Mouse (Mus musculus) myocyte (in vitro differentiated cells): ENCODE measurements around the gene Pccb. TPM values are rescaled to one million over a fixed set of nuclear protein-coding genes. Genes with fewer than 3 reads are reported as not detected.

Experiments used
- H3K27me3 ChIP-seq: one replicate; pipeline ENCODE4 v1.6.1; 2011; ENCODE audit not compliant: control insufficient read depth, insufficient read depth, insufficient read length
- H3K36me3 ChIP-seq: one replicate; pipeline ENCODE4 v1.6.1; 2011; ENCODE audit not compliant: control insufficient read depth, insufficient read depth
- H3K4me2 ChIP-seq: one replicate; pipeline ENCODE4 v1.6.1; 2011; ENCODE audit warnings: low read depth, control low read depth
- H3K4me3 ChIP-seq: one replicate; pipeline ENCODE4 v1.5.1; 2011; ENCODE audit warnings: mild to moderate bottlenecking, control low read depth, moderate library complexity
- H3K79me2 ChIP-seq: one replicate; pipeline ENCODE4 v1.6.1; 2011; ENCODE audit not compliant: control insufficient read depth, insufficient read depth
- H3ac ChIP-seq: one replicate; pipeline ENCODE4 v1.6.1; 2011; ENCODE audit not compliant: control insufficient read depth, insufficient read length
- CEBPB ChIP-seq: IDR thresholded peaks from 2 replicates; pipeline ENCODE4 v1.6.1; 2011; ENCODE audit warnings: mild to moderate bottlenecking, moderate library complexity; ENCODE audit not compliant: poor library complexity, insufficient read depth, severe bottlenecking
- E2F4 ChIP-seq: IDR thresholded peaks from one replicate; pipeline ENCODE4 v1.6.1; 2011; ENCODE audit warnings: mild to moderate bottlenecking, control low read depth, moderate library complexity; ENCODE audit not compliant: insufficient read depth
- MAX ChIP-seq: IDR thresholded peaks from one replicate; pipeline ENCODE4 v1.6.1; 2011; ENCODE audit warnings: low read depth, mild to moderate bottlenecking, control low read depth
- MYOD1 ChIP-seq, 3 experiments: IDR thresholded peaks; one replicate each; pipeline ENCODE4 v1.6.1; 2011; ENCODE audit warnings: control low read depth in 2 of 3, low read depth in 2 of 3, mild to moderate bottlenecking in 2 of 3, moderate library complexity in 1 of 3; ENCODE audit not compliant: insufficient read length in 2 of 3, control insufficient read depth in 1 of 3
- MYOG ChIP-seq, 3 experiments: IDR thresholded peaks; one replicate each; pipeline ENCODE4 v1.6.1; 2011; ENCODE audit warnings: control low read depth in 2 of 3, low read depth in 2 of 3, mild to moderate bottlenecking in 2 of 3; ENCODE audit not compliant: insufficient read length in 2 of 3, control insufficient read depth in 1 of 3, insufficient read depth in 1 of 3
- POLR2A ChIP-seq: IDR thresholded peaks from one replicate; pipeline ENCODE4 v1.6.1; 2011; ENCODE audit warnings: low read depth, mild to moderate bottlenecking, control low read depth, moderate library complexity; ENCODE audit not compliant: insufficient read length
- POLR2AphosphoS2 ChIP-seq: IDR thresholded peaks from one replicate; pipeline ENCODE4 v1.6.1; 2011; ENCODE audit warnings: low read depth, control low read depth; ENCODE audit not compliant: insufficient read length
- REST ChIP-seq: IDR thresholded peaks from one replicate; pipeline ENCODE4 v1.6.1; 2011; ENCODE audit warnings: mild to moderate bottlenecking, control low read depth, moderate library complexity; ENCODE audit not compliant: insufficient read depth, insufficient read length
- SRF ChIP-seq: IDR thresholded peaks from one replicate; pipeline ENCODE4 v1.6.1; 2011; ENCODE audit warnings: low read depth; ENCODE audit not compliant: control insufficient read depth, insufficient read length
- TCF12 ChIP-seq: IDR thresholded peaks from one replicate; pipeline ENCODE4 v1.6.1; 2011; ENCODE audit warnings: mild to moderate bottlenecking, control low read depth; ENCODE audit not compliant: poor library complexity, insufficient read depth, severe bottlenecking
- TCF3 ChIP-seq: IDR thresholded peaks from one replicate; pipeline ENCODE4 v1.6.1; 2011; ENCODE audit warnings: low read depth, control low read depth; ENCODE audit not compliant: insufficient read length
- USF1 ChIP-seq: IDR thresholded peaks from one replicate; pipeline ENCODE4 v1.6.1; 2011; ENCODE audit warnings: low read depth, mild to moderate bottlenecking, control low read depth, moderate library complexity
- polyA plus RNA-seq: library from polyadenylated mRNA; unstranded; fragments of >200 nt; fragmentation: generic; extraction: Trizol; gene quantifications from one replicate; pipeline ENCODE4 v1.2.1, GENCODE M21; 2012; ENCODE audit warnings: missing spikeins

Gene Pccb
- polyA plus RNA-seq, 1 experiment: 46.8 TPM

GRCm38 (mm10) chr9:101036876-101037275 is 2.2 kb upstream of the Pccb start:
- H3K4me2 ChIP-seq: no peak overlapping the region
- no peaks in the 10 kb centered on the region for H3K36me3 ChIP-seq
- H3ac ChIP-seq: no peak overlapping the region
- TF ChIP-seq CEBPB (no peak), SRF (no peak)
- H3K4me3 ChIP-seq: no peak overlapping the region
- no peaks in the 10 kb centered on the region for H3K79me2 ChIP-seq
- H3K27me3 ChIP-seq: no peaks in the 10 kb centered on the region

DNA sequence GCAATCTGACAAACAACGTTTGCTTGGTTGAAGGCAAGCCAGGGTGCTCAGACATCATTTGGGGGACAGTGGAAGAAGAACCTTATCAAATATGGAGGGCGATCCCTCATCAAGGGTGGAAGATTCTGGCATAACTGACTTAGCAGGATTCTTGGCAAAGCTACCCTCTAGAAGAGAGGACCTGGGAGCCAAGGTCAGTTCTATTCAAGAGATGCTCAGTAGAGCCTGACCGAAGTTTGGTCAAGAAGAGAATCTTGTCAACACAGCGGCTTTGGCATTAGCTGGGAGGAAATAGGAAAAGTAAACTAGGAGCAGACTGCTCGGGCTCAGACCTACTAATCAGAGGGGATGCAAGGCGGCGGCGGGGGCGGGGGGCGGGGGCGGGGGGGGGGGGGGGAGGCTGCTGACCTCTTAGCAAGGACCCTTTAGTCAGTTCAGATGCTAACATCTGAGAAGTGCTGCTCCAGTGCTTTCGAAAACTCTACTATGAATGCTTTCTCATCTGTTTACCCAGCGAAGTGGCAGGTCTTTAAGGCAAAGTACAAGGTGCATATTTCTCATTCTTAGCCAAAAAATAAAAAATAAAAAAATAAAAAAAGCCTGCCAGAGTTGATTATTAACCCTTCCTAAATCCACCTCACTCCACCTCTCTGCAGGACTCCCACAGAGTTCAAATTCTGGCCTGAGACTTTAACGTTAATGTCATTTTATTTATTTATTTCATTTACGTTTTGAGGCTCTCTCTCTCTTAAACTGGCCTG is 1.3 kb upstream of the Pccb start:
- Histone ChIP-seq H3K4me2 (no peak overlapping the region), H3K36me3 (no peaks in the 10 kb centered on the region), H3K79me2 (no peaks in the 10 kb centered on the region), H3K4me3 (no peak overlapping the region), H3ac (no peak overlapping the region), H3K27me3 (no peaks in the 10 kb centered on the region)
- no peak for TF ChIP-seq MYOD1 (IDR thresholded peaks at IDR 0.05; ENCODE audit: control insufficient read depth in 1 of 3, insufficient read length in 2 of 3, low read depth in 2 of 3)

GRCm38 (mm10) chr9:101033761-101034447 is 794 bp downstream of the Pccb start:
- no peak for TF ChIP-seq MYOD1 (IDR thresholded peaks at IDR 0.05; ENCODE audit: control insufficient read depth in 1 of 3, insufficient read length in 2 of 3, low read depth in 2 of 3)
- no peak for TF ChIP-seq TCF3
- TF ChIP-seq E2F4: no peak
- no peak for TF ChIP-seq SRF
- TF ChIP-seq MAX: no peak
- no peak for TF ChIP-seq TCF12
- H3K79me2 ChIP-seq: no peaks in the 10 kb centered on the region
- no peaks in the 10 kb centered on the region for H3K27me3 ChIP-seq
- peak overlapping the region; percentile 98 for H3K4me2 ChIP-seq
- H3K4me3 ChIP-seq: peak overlapping the region; percentile 62
- no peaks in the 10 kb centered on the region for H3K36me3 ChIP-seq
- peak overlapping the region; percentile 51 for H3ac ChIP-seq

DNA sequence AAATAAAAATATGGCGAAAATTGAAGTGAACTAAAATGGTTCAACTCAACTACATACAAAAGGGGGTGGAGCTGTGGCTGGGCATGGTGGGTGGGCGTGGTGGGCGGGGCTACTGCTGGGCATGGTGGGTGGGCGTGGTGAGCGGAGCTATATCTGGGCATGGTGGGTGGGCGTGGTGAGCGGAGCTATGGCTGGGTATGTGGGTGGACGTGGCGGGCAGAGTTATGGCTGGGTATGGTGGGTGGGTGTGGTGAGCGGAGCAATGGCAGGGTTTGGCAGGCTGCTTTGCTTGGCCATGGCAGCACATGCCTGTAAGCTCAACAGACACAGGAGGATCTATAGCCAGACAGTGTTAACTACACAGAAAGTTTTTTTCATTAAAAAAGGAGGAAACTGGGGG is 15.9 kb downstream of the Pccb start:
- Histone ChIP-seq H3K36me3 (no peaks in the 10 kb centered on the region), H3K4me2 (no peak overlapping the region), H3K27me3 (no peaks in the 10 kb centered on the region), H3K4me3 (no peak overlapping the region), H3ac (no peak overlapping the region), H3K79me2 (no peaks in the 10 kb centered on the region)
- no peak for TF ChIP-seq MYOG (IDR thresholded peaks at IDR 0.05; ENCODE audit: control insufficient read depth in 1 of 3, insufficient read depth in 1 of 3, insufficient read length in 2 of 3, low read depth in 2 of 3)
- TF ChIP-seq POLR2AphosphoS2: no peak
- TF ChIP-seq POLR2A: no peak
- TF ChIP-seq MYOD1 (IDR thresholded peaks at IDR 0.05; ENCODE audit: control insufficient read depth in 1 of 3, insufficient read length in 2 of 3, low read depth in 2 of 3): no peak
- TF ChIP-seq MAX: no peak
- TF ChIP-seq E2F4: no peak
- no peak for TF ChIP-seq USF1
- TF ChIP-seq TCF3: no peak
- no peak for TF ChIP-seq TCF12
- no peak for TF ChIP-seq CEBPB

GRCm38 (mm10) chr9:101017734-101018516 is 16.8 kb downstream of the Pccb start:
- H3K79me2 ChIP-seq: no peaks in the 10 kb centered on the region
- no peak overlapping the region for H3ac ChIP-seq
- no peak for TF ChIP-seq USF1
- no peak for TF ChIP-seq POLR2A
- no peak for TF ChIP-seq TCF3
- TF ChIP-seq CEBPB: no peak
- no peak for TF ChIP-seq MAX
- no peak for TF ChIP-seq MYOD1 (IDR thresholded peaks at IDR 0.05; ENCODE audit: control insufficient read depth in 1 of 3, insufficient read length in 2 of 3, low read depth in 2 of 3)
- no peak for TF ChIP-seq POLR2AphosphoS2
- TF ChIP-seq SRF: no peak
- no peak for TF ChIP-seq TCF12
- no peak for TF ChIP-seq REST
- no peak for TF ChIP-seq MYOG (IDR thresholded peaks at IDR 0.05; ENCODE audit: control insufficient read depth in 1 of 3, insufficient read depth in 1 of 3, insufficient read length in 2 of 3, low read depth in 2 of 3)
- no peak for TF ChIP-seq E2F4
- no peaks in the 10 kb centered on the region for H3K27me3 ChIP-seq
- no peak overlapping the region for H3K4me2 ChIP-seq
- no peak overlapping the region for H3K4me3 ChIP-seq
- H3K36me3 ChIP-seq: no peaks in the 10 kb centered on the region
